Mouse (Mus musculus): ENCODE data around the gene Cdc14a.

The Cdc14a gene

GRCm38 (mm10) chr3:116423353-116424159 lies at the start of gene Cdc14a:
Gene Cdc14a (minus strand): TSS chr3:116424032.
- DNase-seq, result peak; percentile 88

DNA sequence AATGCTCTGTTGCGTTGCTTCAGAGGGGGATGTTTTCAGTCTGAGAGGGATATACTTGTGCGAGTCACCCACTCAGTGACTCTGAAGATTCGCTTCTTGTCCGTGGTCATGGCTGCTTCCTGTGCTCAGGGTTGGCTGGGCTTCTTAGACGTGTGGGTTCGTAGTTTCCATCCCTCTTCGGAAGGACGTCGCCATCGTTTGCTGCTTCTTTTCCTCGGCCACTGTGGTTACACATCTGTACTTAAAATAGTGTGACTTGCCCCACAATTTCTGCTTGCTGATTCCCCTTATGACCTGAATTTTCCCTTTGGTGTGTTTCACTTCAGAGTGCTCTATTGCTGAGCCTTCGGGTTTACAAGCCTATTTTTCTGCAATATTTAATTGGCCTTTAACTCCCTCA lies 41.9 kb upstream of the Cdc14a start:
- DNase-seq, result no peak

- DNase-seq, result no peak
These were observed 40.5 kb upstream of the Cdc14a start for GRCm38 (mm10) chr3:116464318-116464717.

DNA sequence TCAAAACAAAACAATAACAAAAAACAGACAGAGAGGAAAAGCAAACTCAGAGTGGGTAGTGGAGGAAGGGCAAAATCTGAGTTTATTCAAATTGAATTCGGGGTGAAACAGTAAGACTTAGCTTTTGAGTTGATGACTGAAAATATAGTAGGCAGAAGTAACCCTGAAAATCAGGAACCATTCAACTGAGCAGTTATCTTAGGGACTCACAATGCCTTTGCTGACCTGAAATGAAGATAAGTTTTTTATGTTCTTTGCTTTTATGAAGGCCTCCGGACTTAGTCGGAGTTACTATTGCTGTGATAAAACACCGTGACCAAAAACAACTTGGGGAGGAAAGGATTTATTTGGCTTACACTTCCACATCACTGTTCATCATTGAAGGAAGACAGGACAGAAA lies 37.2 kb upstream of the Cdc14a start:
- DNase-seq, result no peak

GRCm38 (mm10) chr3:116454529-116454928 lies 30.7 kb upstream of the Cdc14a start:
- no peak for DNase-seq

DNA sequence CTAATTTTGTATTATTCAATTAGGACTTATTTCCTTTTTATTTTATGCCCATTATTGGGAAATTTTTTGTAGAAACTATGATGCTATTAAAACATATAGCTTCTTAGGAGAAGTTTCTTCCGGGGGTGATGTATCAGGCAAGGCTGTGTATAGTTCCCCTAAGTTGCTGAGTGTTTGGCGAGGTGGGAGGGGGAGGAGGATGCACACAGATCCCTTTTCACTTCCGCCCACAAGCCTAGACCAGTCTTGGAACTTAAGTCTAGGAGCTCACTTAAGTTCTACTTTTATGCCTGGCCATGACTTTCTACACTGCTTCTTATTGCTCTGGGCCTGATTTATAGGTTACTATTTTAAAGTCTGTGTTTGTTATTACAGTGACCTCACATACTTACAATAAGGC lies 26.9 kb upstream of the Cdc14a start:
- no peak for DNase-seq

DNA sequence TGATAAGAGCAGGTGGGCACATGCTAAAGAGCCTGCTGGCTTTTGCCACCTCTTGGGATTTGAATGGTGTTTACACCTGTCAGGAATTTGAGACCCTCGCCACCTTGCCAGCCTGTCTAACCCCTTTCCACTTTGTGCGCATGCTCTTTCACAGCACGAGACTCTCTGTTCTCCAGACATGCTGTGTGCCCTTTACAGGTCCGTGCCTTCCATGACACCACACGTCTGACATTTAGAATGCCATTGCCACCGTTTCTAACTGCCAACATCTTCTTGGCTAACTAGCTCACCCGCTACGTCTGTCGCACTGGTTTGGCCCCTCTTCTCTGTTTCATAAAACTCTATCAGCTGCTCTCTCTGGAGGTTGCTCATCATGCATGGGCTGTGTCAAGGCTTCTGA lies 20.5 kb upstream of the Cdc14a start:
- no peak for DNase-seq

DNA sequence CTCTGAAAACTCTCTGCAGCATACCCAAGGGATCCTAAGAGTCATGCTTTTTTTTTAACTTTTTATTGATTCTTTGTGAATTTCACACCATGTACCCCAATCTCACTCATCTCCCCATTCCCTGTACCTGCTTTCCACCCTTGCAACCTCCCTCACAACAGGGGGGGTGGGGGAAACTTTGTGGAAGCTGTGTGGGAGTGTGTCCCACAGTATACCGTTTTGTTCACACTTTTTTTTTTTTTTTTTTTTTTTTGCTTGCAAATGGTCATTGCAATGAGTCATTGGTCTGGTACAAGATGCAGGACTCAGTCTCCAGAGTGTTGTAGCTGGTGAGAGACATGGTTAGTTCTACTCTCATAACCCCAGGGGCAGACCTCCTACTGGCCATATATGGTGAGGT lies 19.0 kb upstream of the Cdc14a start:
- no peak for DNase-seq

DNA sequence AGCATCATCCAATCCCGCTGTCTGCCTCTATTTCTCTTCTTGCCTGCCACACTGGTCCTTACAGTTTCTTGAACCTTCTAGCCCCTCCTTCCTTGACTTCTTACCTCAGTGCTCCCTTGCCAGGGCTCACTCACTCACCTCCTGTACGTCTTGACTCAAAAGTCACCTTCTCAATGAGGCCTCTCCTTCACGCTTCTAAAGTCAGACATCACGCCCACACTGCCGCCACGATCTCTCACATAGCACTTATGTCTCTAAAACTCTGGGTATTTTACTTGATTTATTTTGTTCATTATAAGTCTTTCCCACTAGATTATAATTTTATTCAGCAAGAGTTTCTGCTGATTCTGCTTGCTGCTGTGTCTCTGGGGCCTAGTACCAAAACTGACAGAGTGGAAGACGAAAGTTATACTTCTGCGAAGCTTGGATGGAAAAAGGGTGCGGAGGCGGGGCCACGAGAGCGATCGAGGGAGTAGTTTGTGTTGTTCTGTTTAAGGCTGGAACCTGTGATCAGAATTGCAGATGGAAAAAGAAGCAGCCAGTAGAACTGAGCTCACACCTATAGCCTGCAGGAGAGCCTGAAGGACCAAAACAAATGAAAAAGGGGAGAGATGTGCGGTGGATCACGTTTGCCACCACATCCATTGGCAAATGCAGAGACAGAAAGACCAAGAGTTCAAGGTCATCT lies 17.8 kb upstream of the Cdc14a start:
- no peak for DNase-seq

DNA sequence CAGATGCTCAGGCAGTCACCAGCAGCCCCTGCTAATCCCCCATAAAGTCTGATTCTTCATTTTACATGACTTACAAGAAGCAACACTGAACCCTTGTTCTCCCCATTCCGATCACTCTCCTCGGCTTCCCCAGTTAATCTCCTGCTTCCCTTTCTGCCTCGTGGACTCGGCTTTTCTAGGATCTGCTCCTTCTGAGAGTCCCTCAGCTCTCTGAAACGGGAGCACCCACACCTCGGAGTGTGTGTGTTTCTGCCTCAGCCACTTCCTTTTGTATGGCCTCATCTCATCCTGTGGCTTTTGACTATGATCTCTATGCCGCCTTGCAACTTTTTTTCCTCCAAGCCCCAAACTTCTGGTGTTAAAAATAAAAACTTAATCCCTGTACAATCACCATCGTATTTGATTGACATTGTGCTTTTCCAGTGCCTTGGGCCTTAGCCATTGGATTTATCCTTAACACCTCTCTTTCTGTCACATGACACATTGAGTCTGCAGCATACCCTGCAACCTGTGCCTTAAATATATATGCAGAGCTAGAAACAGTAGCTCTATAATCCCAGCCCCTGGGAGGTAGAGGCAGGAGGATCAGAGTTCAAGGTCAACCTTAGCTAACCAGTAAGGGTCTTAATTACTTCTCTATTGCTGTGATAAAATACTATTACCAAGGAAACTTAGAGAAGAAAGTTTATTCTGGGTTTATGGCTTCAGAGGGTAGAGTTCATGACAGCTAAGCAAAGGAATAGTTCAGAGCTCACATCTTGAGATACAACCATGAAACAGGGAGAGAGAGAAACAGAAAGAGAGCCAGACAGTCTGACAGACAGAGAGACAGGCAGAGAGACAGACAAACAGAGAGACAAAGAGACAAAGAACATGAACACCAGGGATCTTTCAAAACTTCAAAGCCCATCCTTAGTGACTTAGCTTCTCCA lies 16.5 kb upstream of the Cdc14a start:
- no peak for DNase-seq

GRCm38 (mm10) chr3:116436811-116437601 lies 13.2 kb upstream of the Cdc14a start:
- no peak for DNase-seq

- no peak for DNase-seq
These were observed 12.3 kb upstream of the Cdc14a start for GRCm38 (mm10) chr3:116436113-116436512.

DNA sequence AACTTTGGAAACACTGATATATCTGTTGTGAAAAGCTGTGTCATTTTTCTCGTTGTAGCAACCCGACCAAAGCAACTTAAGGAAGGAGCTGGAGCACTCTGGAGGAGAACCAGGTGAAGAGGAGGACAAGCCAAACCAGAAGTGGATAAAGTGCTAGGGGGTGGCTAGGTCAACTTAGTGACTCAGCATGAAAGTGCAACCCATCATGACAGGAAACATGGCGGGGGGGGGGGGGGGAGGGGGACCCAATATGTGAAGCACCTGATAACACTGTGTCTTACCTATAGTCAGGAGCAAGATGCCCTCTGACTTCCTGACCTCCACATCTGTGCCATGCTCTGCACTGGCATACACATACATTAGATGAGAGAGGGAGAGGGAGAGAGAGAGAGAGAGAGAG lies 10.9 kb upstream of the Cdc14a start:
- DNase-seq, result no peak

GRCm38 (mm10) chr3:116425901-116426300 lies 2.1 kb upstream of the Cdc14a start:
- no peak for DNase-seq

- DNase-seq, result peak; percentile 92
These were observed 1.1 kb upstream of the Cdc14a start for GRCm38 (mm10) chr3:116424973-116425284.

DNA sequence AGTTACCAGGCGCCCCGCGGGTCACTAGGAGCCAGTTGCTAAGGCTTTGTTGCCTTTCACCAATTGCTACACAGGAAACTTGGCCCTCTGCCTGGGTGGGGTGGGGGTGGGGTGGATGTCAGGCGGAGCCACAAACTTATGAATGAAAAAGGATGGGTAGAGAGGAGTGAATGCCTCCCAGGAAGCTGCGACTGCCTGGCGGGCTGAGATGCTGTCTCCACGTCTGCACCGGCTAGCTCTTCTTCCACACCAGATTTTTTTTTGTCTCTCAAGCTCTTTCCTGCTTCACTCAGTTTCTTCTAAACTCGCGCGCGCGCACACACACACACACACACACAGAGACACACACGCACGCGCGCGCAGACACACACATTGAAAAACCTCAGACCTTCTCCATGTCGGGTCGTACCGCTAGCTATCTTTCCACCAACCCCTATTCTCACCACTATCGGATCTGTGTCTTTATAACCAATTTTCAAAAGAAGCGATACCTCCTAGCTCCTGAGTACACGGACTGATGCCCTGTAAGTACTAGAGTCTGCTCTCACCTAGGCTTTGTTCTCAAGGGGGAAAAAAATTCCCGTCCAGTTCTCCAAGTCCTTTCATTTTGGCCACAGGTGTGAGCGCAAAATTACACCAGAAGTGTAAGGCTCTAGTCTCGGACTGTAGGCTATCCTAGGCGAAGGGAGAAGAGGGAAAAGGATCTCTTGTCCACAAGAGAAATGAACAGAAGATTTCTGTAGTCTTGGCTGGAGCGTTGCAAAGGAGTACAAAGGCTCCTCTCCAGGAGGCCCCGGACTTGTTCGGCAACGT lies 534 bp upstream of the Cdc14a start:
- no peak for DNase-seq

GRCm38 (mm10) chr3:116422795-116423352 lies 958 bp downstream of the Cdc14a start:
- peak; percentile 65 for DNase-seq

GRCm38 (mm10) chr3:116422074-116422473 lies 1.8 kb downstream of the Cdc14a start:
- DNase-seq, result no peak

GRCm38 (mm10) chr3:116421121-116421520 lies 2.7 kb downstream of the Cdc14a start:
- DNase-seq, result no peak

DNA sequence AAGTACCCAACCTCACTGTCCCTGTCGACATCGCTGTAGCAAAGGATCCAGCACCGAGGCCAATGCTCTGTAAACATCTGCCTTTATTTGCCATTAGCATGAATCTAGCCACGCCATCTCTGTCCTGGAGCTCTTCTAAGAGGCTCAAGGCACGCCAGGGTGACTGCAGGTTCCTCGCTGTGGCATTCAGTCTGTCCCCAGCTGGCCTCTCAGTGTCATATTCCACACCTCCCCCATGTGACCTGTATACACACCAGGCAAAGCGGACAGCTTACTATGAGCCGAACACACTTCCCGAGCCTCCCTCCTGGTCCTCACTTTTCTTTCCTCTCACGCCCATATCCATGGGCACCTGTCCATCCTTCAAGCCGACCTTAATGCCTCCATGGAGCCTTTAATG lies 4.0 kb downstream of the Cdc14a start:
- no peak for DNase-seq

DNA sequence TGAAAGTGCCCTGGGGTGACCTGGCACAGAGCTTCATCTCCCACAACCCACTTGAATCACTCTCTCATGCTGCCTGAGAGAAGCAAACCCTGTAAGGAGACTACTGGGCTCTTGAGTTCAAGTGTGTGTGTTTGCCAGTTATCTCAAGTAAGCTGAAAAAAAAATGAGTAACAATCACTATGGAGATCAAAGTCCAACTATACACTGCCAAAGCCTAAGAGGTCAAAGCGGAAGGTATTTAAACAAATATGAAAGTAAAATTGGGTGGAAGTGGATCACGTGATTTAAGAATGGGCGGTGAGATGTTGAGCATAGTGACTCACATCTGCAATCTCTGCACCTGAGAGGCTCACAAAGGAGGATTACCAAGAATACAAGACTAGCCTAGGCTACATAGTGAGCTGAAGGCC lies 9.4 kb downstream of the Cdc14a start:
- DNase-seq, result no peak
